Mouse (Mus musculus): ENCODE results near the gene Tas2r125. TPM values are rescaled to one million over a fixed set of nuclear protein-coding genes. Genes with fewer than 3 reads are reported as not detected.

Gene Tas2r125
- polyA plus RNA-seq (2021; fragmentation: Nextera tagmentation), result not detected in 2 replicates
- long read RNA-seq, experiment 1, result 0 reads
- long read RNA-seq, experiment 2, result 0 reads

GRCm38 (mm10) chr6:132909351-132909750 is at the start of gene Tas2r125:
Gene Tas2r125, plus strand, starts transcription at chr6:132909651.

GRCm38 (mm10) chr6:132867708-132868107 is 41.7 kb upstream of the Tas2r125 start, which contains the start of gene Tas2r110:
Gene Tas2r110, plus strand, starts transcription at chr6:132868008.

GRCm38 (mm10) chr6:132892711-132893110 is 16.7 kb upstream of the Tas2r125 start, which contains the start of gene Tas2r113:
Gene Tas2r113, plus strand, starts transcription at chr6:132893011.

GRCm38 (mm10) chr6:132950802-132951201 is 41.4 kb downstream of the Tas2r125 start, which contains the start of gene Tas2r129:
Gene Tas2r129, plus strand, starts transcription at chr6:132951102.

GRCm38 (mm10) chr6:132957819-132958218 is 48.4 kb downstream of the Tas2r125 start, which contains the start of gene Tas2r131:
Gene Tas2r131, minus strand, starts transcription at chr6:132957919.

Other genes starting within 250 kb of the Tas2r125 start
- gene Tas2r121, start 208.6 kb upstream of the Tas2r125 start, polyA plus RNA-seq (2021; fragmentation: Nextera tagmentation), result not detected in 2 replicates
- not detected in 2 replicates for gene Tas2r122, start 197.7 kb upstream of the Tas2r125 start, polyA plus RNA-seq (2021; fragmentation: Nextera tagmentation)
- not detected in 2 replicates for gene Tas2r115, start 171.6 kb upstream of the Tas2r125 start, polyA plus RNA-seq (2021; fragmentation: Nextera tagmentation)
- gene Tas2r124, start 154.9 kb upstream of the Tas2r125 start, polyA plus RNA-seq (2021; fragmentation: Nextera tagmentation), result not detected in 2 replicates
- not detected in 2 replicates for gene Tas2r102, start 147.5 kb upstream of the Tas2r125 start, polyA plus RNA-seq (2021; fragmentation: Nextera tagmentation)
- gene Tas2r136, start 131.5 kb upstream of the Tas2r125 start, polyA plus RNA-seq (2021; fragmentation: Nextera tagmentation), result not detected in 2 replicates
- not detected in 2 replicates for gene Tas2r117, start 106.8 kb upstream of the Tas2r125 start, polyA plus RNA-seq (2021; fragmentation: Nextera tagmentation)
- gene Tas2r123, start 62.5 kb upstream of the Tas2r125 start, polyA plus RNA-seq (2021; fragmentation: Nextera tagmentation), result not detected in 2 replicates
- gene Tas2r116, start 54.2 kb upstream of the Tas2r125 start, polyA plus RNA-seq (2021; fragmentation: Nextera tagmentation), result not detected in 2 replicates
- gene Tas2r110, start 41.6 kb upstream of the Tas2r125 start, polyA plus RNA-seq (2021; fragmentation: Nextera tagmentation), result not detected in 2 replicates
- not detected in 2 replicates for gene Tas2r113, start 16.6 kb upstream of the Tas2r125 start, polyA plus RNA-seq (2021; fragmentation: Nextera tagmentation)
- gene Tas2r129, start 41.5 kb downstream of the Tas2r125 start, polyA plus RNA-seq (2021; fragmentation: Nextera tagmentation), result not detected in 2 replicates
- not detected in 2 replicates for gene Tas2r131, start 48.3 kb downstream of the Tas2r125 start, polyA plus RNA-seq (2021; fragmentation: Nextera tagmentation)
- not detected in 2 replicates for gene Tas2r109, start 71.3 kb downstream of the Tas2r125 start, polyA plus RNA-seq (2021; fragmentation: Nextera tagmentation)
- not detected in 2 replicates for gene Tas2r103, start 127.5 kb downstream of the Tas2r125 start, polyA plus RNA-seq (2021; fragmentation: Nextera tagmentation)
- not detected in 2 replicates for gene Tas2r140, start 146.2 kb downstream of the Tas2r125 start, polyA plus RNA-seq (2021; fragmentation: Nextera tagmentation)
- 219 and 274 TPM in 2 replicates for gene Smim10l1, start 195.3 kb downstream of the Tas2r125 start, polyA plus RNA-seq (2021; fragmentation: Nextera tagmentation)

Measured in left cerebral cortex, adult 6 months (tissue).